Mouse (Mus musculus): ENCODE measurements at regions not wholly inside any gene's neighbourhood (a gene's known extent, or its start where the extent isn't known, plus 50 kb on each side); places are given as distances from the start of the nearest gene placed in this dataset.

- Histone ChIP-seq H3K36me3 (replicated peaks in 1 of 2; ENCODE audit: control insufficient read depth in 1 of 2, insufficient read depth in 1 of 2, low read length in 1 of 2) (no peaks in the 10 kb centered on the region), H3K9ac (ENCODE audit: insufficient read depth, low read depth) (no peak overlapping the region), H3K27me3 (replicated peaks) (no peaks in the 10 kb centered on the region), H3K4me1 (ENCODE audit: control insufficient read depth in 1 of 2, insufficient read depth in 2 of 2) (no peaks in the 10 kb centered on the region), H3K9me3 (replicated peaks; ENCODE audit: low read length) (peaks cover 85% of the 10 kb centered on the region), H3K79me2 (replicated peaks; ENCODE audit: control insufficient read depth, extremely low read depth, insufficient read depth, poor library complexity, severe bottlenecking) (no peaks in the 10 kb centered on the region), H3K4me2 (ENCODE audit: insufficient read depth, low read depth, poor library complexity, severe bottlenecking) (no peak overlapping the region), H3K27ac (ENCODE audit: insufficient read depth, low read depth) (no peak overlapping the region), H3K4me3 (replicated peaks in 1 of 3; ENCODE audit: low read depth in 2 of 3, low read length in 2 of 3, poor library complexity in 1 of 3) (no peak overlapping the region)
- no peak for TF ChIP-seq MXI1 (IDR thresholded peaks at IDR 0.05; ENCODE audit: low read depth, low read length)
- TF ChIP-seq CHD2 (IDR thresholded peaks at IDR 0.05; ENCODE audit: low read length): no peak
- TF ChIP-seq JUN (IDR thresholded peaks at IDR 0.05; ENCODE audit: insufficient read depth, low read depth, low read length): no peak
- no peak for TF ChIP-seq RCOR1 (conservative IDR thresholded peaks at IDR 0.05; ENCODE audit: low read depth, low read length)
- TF ChIP-seq ETS1 (conservative IDR thresholded peaks at IDR 0.05; ENCODE audit: low read depth, low read length): no peak
- no peak for TF ChIP-seq E2F4 (IDR thresholded peaks at IDR 0.05; ENCODE audit: insufficient replicate concordance, low read depth, low read length)
- TF ChIP-seq MYC (IDR thresholded peaks at IDR 0.05; ENCODE audit: low read depth, low read length): no peak
- no peak for TF ChIP-seq BHLHE40 (IDR thresholded peaks at IDR 0.05; ENCODE audit: low read depth, low read length)
- no peak for TF ChIP-seq IRF4 (IDR thresholded peaks at IDR 0.05; ENCODE audit: low read depth, low read length)
- TF ChIP-seq ZC3H11A (IDR thresholded peaks at IDR 0.05; ENCODE audit: low read depth, low read length): no peak
- TF ChIP-seq SIN3A (IDR thresholded peaks at IDR 0.05; ENCODE audit: low read length): no peak
- no peak for TF ChIP-seq MAX (IDR thresholded peaks at IDR 0.05; ENCODE audit: low read length)
- no peak for DNase-seq (ENCODE audit: extremely low read depth)
- in situ Hi-C loops (cut with MboI; ENCODE audit: low pct_ligation_motif_present, low pct_unique_long_range_greater_than_20kb, low sequenced_read_pairs) (no loop called here), dilution Hi-C loops (cut with MboI; ENCODE audit: extremely low pct_ligation_motif_present, extremely low pct_unique_long_range_greater_than_20kb, low sequenced_read_pairs) (no loop called here)
Observed at GRCm38 (mm10) chr4:127843421-127843820, 127.3 kb downstream of the CK137956 start.

- TF ChIP-seq UBTF (IDR thresholded peaks at IDR 0.05; ENCODE audit: low read depth, low read length) (no peak), MEF2A (IDR thresholded peaks at IDR 0.05; ENCODE audit: borderline replicate concordance, low read depth, low read length) (no peak), IRF4 (IDR thresholded peaks at IDR 0.05; ENCODE audit: low read depth, low read length) (no peak)
- H3K79me2 ChIP-seq (replicated peaks; ENCODE audit: control insufficient read depth, extremely low read depth, insufficient read depth, poor library complexity, severe bottlenecking): no peaks in the 10 kb centered on the region
- DNase-seq (ENCODE audit: extremely low read depth): no peak
- dilution Hi-C loops (cut with MboI; ENCODE audit: extremely low pct_ligation_motif_present, extremely low pct_unique_long_range_greater_than_20kb, low sequenced_read_pairs) (no loop called here), in situ Hi-C loops (cut with MboI; ENCODE audit: low pct_ligation_motif_present, low pct_unique_long_range_greater_than_20kb, low sequenced_read_pairs) (no loop called here)
- H3K36me3 ChIP-seq (replicated peaks in 1 of 2; ENCODE audit: control insufficient read depth in 1 of 2, insufficient read depth in 1 of 2, low read length in 1 of 2): no peaks in the 10 kb centered on the region
- no peak overlapping the region for H3K4me2 ChIP-seq (ENCODE audit: insufficient read depth, low read depth, poor library complexity, severe bottlenecking)
- H3K4me3 ChIP-seq (replicated peaks in 1 of 3; ENCODE audit: low read depth in 2 of 3, low read length in 2 of 3, poor library complexity in 1 of 3): no peak overlapping the region
- no peaks in the 10 kb centered on the region for H3K27me3 ChIP-seq (replicated peaks)
- H3K27ac ChIP-seq (ENCODE audit: insufficient read depth, low read depth): no peak overlapping the region
- peaks cover 59% of the 10 kb centered on the region for H3K9me3 ChIP-seq (replicated peaks; ENCODE audit: low read length)
- no peak overlapping the region for H3K9ac ChIP-seq (ENCODE audit: insufficient read depth, low read depth)
- no peaks in the 10 kb centered on the region for H3K4me1 ChIP-seq (ENCODE audit: control insufficient read depth in 1 of 2, insufficient read depth in 2 of 2)
Observed at GRCm38 (mm10) chr4:127833668-127834067, 137.1 kb downstream of the CK137956 start.

- dilution Hi-C loops (cut with MboI; ENCODE audit: extremely low pct_ligation_motif_present, extremely low pct_unique_long_range_greater_than_20kb, low sequenced_read_pairs): no loop called here
- Histone ChIP-seq H3K4me1 (ENCODE audit: control insufficient read depth in 1 of 2, insufficient read depth in 2 of 2) (no peaks in the 10 kb centered on the region), H3K9me3 (replicated peaks; ENCODE audit: low read length) (peaks cover 39% of the 10 kb centered on the region), H3K27me3 (replicated peaks) (no peaks in the 10 kb centered on the region), H3K79me2 (replicated peaks; ENCODE audit: control insufficient read depth, extremely low read depth, insufficient read depth, poor library complexity, severe bottlenecking) (no peaks in the 10 kb centered on the region), H3K4me2 (ENCODE audit: insufficient read depth, low read depth, poor library complexity, severe bottlenecking) (no peak overlapping the region), H3K36me3 (replicated peaks in 1 of 2; ENCODE audit: control insufficient read depth in 1 of 2, insufficient read depth in 1 of 2, low read length in 1 of 2) (no peaks in the 10 kb centered on the region), H3K27ac (ENCODE audit: insufficient read depth, low read depth) (no peak overlapping the region), H3K4me3 (replicated peaks in 1 of 3; ENCODE audit: low read depth in 2 of 3, low read length in 2 of 3, poor library complexity in 1 of 3) (no peak overlapping the region), H3K9ac (ENCODE audit: insufficient read depth, low read depth) (no peak overlapping the region)
- TF ChIP-seq ZKSCAN1 (IDR thresholded peaks at IDR 0.05; ENCODE audit: borderline replicate concordance, low read depth, low read length) (no peak), POLR2AphosphoS2 (IDR thresholded peaks at IDR 0.05; ENCODE audit: low read depth, low read length) (no peak), HCFC1 (IDR thresholded peaks at IDR 0.05; ENCODE audit: low read depth, low read length) (no peak), E2F4 (IDR thresholded peaks at IDR 0.05; ENCODE audit: insufficient replicate concordance, low read depth, low read length) (no peak), IRF4 (IDR thresholded peaks at IDR 0.05; ENCODE audit: low read depth, low read length) (no peak), RCOR1 (conservative IDR thresholded peaks at IDR 0.05; ENCODE audit: low read depth, low read length) (no peak), USF1 (IDR thresholded peaks at IDR 0.05; ENCODE audit: low read depth, low read length) (no peak), BHLHE40 (IDR thresholded peaks at IDR 0.05; ENCODE audit: low read depth, low read length) (no peak), MAX (IDR thresholded peaks at IDR 0.05; ENCODE audit: low read length) (no peak), RAD21 (IDR thresholded peaks at IDR 0.05; ENCODE audit: low read depth, low read length) (no peak), PAX5 (IDR thresholded peaks at IDR 0.05; ENCODE audit: low read length) (no peak), CHD2 (IDR thresholded peaks at IDR 0.05; ENCODE audit: low read length) (no peak), TCF12 (IDR thresholded peaks at IDR 0.05; ENCODE audit: low read depth, low read length) (no peak), MAZ (IDR thresholded peaks at IDR 0.05; ENCODE audit: low read depth, low read length) (no peak), MEF2A (IDR thresholded peaks at IDR 0.05; ENCODE audit: borderline replicate concordance, low read depth, low read length) (no peak), SMC3 (IDR thresholded peaks at IDR 0.05; ENCODE audit: low read depth, low read length) (no peak), KAT2A (IDR thresholded peaks at IDR 0.05; ENCODE audit: insufficient replicate concordance, low read length) (no peak)
- in situ Hi-C loops (cut with MboI; ENCODE audit: low pct_ligation_motif_present, low pct_unique_long_range_greater_than_20kb, low sequenced_read_pairs): no loop called here
- no peak for DNase-seq (ENCODE audit: extremely low read depth)
Observed at GRCm38 (mm10) chr4:127826988-127827387, 143.8 kb downstream of the CK137956 start.

Measured in CH12.LX (cell line).